Mouse (Mus musculus) erythroblast, embryonic 14.5 days (primary cell): Measurements from ENCODE around the gene Wdr34.

Source experiments
- GATA1 ChIP-seq: IDR thresholded peaks from 2 replicates; pipeline ENCODE4 v1.6.1; 2012; ENCODE audit warnings: low read length, inconsistent platforms, mixed read lengths
- TAL1 ChIP-seq: IDR thresholded peaks from 3 replicates; pipeline ENCODE4 v1.6.1; 2012; ENCODE audit warnings: low read length, inconsistent platforms, mixed read lengths

DNA sequence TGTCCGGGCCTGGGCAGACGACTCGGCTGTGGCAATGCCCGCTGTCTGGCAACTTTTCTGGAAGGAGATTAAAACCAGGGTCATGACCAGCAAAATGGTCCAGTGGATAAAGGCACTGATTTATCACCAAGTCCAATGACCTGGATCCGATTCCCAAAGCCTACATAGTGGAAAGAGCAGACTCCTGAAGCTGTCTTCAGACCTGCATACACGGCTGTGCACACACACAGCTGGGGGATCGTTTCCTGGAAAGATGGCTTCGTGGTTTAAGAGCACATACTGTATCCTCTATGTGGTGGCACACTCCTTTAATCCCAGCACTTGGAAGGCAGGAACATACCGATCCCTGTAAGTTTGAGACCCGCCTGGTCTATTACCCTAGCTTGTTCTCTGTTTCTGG lies 10.3 kb downstream of the Wdr34 start:
- no peak for TF ChIP-seq GATA1
- TF ChIP-seq TAL1 = no peak
